Mouse (Mus musculus) adipose tissue, adult 10 weeks (tissue): ENCODE results near the gene Vmn1r122. TPM values are rescaled to one million over a fixed set of nuclear protein-coding genes. Genes with fewer than 3 reads are reported as not detected.

Experiments
- polyA plus RNA-seq: library from polyadenylated mRNA; stranded (reverse); fragments of 350-450 nt; fragmentation: Illumina TruSeq; extraction: RNeasy Lipid Tissue Mini Kit (QIAGEN cat#74804); gene quantifications from one replicate; pipeline ENCODE4 v1.2.3, GENCODE M21; 2014; ENCODE audit warnings: low read depth, low replicate concordance

Vmn1r122 gene
- polyA plus RNA-seq, result not detected

DNA sequence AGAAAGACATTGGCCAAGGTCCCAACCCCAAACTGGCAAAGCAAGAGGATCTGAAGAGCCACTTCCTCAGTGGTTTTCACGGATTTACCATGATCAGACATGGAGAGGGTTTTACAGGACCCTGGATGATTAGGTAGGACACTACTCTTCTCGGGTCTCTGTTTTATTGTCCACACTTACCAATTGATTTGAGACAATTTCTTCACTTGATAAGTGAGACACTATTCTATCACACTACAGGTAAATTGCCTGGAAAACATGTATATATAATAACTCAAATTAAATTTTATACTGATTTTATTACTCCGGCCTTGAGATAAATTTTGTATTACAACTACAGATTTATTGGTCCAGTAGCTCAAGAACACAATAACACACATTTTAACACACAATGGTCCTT lies at the start of gene Vmn1r122:
Gene Vmn1r122, minus strand, starts transcription at position 101 of the 400 bp plus-strand sequence.

DNA sequence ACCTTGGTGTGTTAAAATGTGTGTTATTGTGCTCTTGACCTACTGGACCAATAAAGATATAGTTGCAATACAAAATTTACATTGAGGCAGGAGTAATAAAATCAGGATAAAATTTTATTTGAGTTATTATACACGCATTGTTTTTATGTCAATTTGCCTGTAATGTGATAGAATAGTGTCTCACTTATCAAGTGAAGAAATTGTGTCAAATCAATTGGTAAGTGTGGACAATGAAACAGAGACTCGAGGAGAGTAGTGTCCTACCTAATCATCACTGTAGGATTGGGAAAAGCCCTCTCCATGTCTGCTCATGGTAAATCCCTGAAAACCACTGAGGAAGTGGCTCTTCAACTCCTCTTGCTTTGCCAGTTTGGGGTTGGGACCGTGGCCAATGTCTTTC lies 28.0 kb upstream of the Vmn1r122 start, which contains the start of gene Vmn1r123:
Gene Vmn1r123, plus strand, starts transcription at position 301 of the 400 bp plus-strand sequence.

DNA sequence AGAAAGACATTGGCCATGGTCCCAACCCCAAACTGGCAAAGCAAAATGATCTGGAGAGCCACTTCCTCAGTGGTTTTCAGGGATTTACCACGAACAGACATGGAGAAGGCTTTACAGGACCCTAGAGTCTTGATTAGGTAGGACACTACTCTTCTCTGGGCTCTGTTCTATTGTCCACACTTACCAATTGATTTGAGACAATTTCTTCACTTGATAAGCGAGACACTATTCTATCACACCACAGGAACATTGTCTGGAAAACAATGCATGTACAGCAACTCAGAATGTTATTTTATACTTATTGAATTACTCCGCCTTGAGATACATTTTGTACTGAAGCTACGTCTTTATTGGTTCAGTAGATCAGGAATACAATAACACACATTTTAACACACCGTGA lies 35.5 kb downstream of the Vmn1r122 start, which contains the start of gene Vmn1r121:
Gene Vmn1r121, minus strand, starts transcription at position 101 of the 400 bp plus-strand sequence.

Other genes with a start within 250 kb of the Vmn1r122 start
- gene Vmn1r118, start 221.8 kb downstream of the Vmn1r122 start, polyA plus RNA-seq, result not detected
- not detected for gene Vmn1r119, start 121.7 kb downstream of the Vmn1r122 start, polyA plus RNA-seq
- not detected for gene Vmn1r120, start 80.3 kb downstream of the Vmn1r122 start, polyA plus RNA-seq
- gene Vmn1r121, start 35.6 kb downstream of the Vmn1r122 start, polyA plus RNA-seq, result not detected
- not detected for gene Vmn1r123, start 28.1 kb upstream of the Vmn1r122 start, polyA plus RNA-seq
- gene Gm5157, start 56.3 kb upstream of the Vmn1r122 start, polyA plus RNA-seq, result not detected
- gene Vmn1r124, start 126.5 kb upstream of the Vmn1r122 start, polyA plus RNA-seq, result not detected
- not detected for gene Vmn1r125, start 138.1 kb upstream of the Vmn1r122 start, polyA plus RNA-seq
- gene Vmn1r126, start 167.3 kb upstream of the Vmn1r122 start, polyA plus RNA-seq, result not detected
- not detected for gene Vmn1r127, start 185.7 kb upstream of the Vmn1r122 start, polyA plus RNA-seq
- not detected for gene Vmn1r128, start 215.2 kb upstream of the Vmn1r122 start, polyA plus RNA-seq
- gene Vmn1r129, start 227.2 kb upstream of the Vmn1r122 start, polyA plus RNA-seq, result not detected